Mouse (Mus musculus): ENCODE measurements around the gene Ncbp3. TPM values are rescaled to one million over a fixed set of nuclear protein-coding genes. Genes with fewer than 3 reads are reported as not detected.

Ncbp3 gene
- total RNA-seq, 2 experiments from 2014 or later = 2.3 to 2.4 TPM

- no peak for DNase-seq (ENCODE audit: low spot score)
These were observed 20.6 kb upstream of the Ncbp3 start for GRCm38 (mm10) chr11:73026961-73027360.

DNA sequence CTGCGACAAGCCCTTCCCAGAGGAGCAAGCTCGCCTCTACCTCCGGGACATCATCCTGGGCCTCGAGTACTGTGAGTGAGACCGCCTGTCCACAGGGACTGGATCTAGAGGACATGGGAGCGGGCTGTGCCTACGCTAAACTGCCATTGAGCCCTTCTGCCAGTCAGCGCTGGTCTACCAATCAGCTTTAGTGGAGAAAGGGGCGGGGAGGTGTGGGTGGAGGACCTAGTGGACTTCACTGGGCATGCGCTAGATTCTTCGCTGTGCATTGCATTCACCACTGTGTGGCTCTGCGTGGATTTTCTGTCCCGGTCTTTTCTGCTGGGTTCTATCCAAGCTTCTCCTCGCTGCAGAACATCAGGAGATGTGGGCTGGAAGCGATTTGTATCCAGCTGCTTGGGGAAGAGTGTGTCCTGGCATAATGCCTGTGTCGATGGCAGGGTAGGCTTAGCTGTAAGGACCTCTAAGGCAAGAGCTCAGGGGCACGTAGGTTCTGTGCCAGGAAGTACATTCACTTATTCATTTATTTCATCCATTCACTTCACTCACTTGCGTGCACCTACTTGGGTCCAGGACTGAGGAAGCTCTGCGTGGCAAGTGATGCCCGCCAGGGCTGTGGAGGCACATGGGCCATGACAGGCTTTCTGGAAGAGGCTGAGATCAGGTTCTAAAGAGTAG lies 16.6 kb upstream of the Ncbp3 start:
- DNase-seq (ENCODE audit: low spot score) = peak; percentile 88

DNA sequence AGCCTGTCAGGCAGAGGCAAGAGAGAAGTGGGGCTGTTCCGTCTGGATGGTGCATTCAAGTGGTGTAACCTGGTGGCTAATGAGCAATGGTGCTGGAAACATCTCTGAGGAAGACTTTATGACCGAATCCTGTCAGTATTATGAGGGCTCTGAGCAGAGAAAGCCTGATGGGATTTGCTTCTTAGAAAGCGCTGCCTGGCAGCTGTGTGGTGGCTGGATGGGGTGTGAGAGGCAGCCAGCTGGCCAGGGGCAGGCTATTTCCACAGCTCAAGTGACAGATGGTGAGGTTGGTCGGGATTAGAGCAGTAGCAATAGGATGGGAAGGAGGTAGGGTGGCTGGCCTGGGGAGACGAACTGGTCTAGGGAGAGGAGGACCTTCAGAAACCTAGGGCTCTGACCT lies 16.0 kb upstream of the Ncbp3 start:
- DNase-seq (ENCODE audit: low spot score) = no peak

GRCm38 (mm10) chr11:73036077-73036476 lies 11.5 kb upstream of the Ncbp3 start:
- peak; percentile 52 for DNase-seq (ENCODE audit: low spot score)

GRCm38 (mm10) chr11:73036889-73037288 lies 10.7 kb upstream of the Ncbp3 start:
- no peak for DNase-seq (ENCODE audit: low spot score)

GRCm38 (mm10) chr11:73037691-73038090 lies 9.9 kb upstream of the Ncbp3 start:
- no peak for DNase-seq (ENCODE audit: low spot score)

GRCm38 (mm10) chr11:73039102-73039799 lies 8.3 kb upstream of the Ncbp3 start:
- DNase-seq (ENCODE audit: low spot score) = peak; percentile 57

GRCm38 (mm10) chr11:73044229-73044755 lies 3.3 kb upstream of the Ncbp3 start:
- no peak for DNase-seq (ENCODE audit: low spot score)

DNA sequence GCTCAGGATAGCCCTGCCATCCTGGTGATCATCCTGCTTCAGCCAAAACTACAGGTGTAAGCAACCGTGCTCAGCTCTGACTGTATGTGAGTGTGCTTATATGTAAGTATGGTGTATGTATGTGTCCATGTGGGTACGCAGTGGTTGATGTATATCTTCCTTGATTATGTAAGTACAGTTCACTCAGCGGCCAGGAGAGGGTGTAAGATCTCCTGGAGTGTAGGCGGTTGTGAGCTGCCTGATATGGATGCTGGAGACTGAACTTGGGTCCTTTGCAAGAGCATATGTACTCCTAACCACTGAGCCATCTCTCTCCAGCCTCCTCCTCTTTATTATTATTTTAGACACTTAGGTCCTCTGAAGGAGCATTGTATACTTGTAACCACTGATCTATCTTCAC lies 2.8 kb upstream of the Ncbp3 start:
- no peak for DNase-seq (ENCODE audit: low spot score)

DNA sequence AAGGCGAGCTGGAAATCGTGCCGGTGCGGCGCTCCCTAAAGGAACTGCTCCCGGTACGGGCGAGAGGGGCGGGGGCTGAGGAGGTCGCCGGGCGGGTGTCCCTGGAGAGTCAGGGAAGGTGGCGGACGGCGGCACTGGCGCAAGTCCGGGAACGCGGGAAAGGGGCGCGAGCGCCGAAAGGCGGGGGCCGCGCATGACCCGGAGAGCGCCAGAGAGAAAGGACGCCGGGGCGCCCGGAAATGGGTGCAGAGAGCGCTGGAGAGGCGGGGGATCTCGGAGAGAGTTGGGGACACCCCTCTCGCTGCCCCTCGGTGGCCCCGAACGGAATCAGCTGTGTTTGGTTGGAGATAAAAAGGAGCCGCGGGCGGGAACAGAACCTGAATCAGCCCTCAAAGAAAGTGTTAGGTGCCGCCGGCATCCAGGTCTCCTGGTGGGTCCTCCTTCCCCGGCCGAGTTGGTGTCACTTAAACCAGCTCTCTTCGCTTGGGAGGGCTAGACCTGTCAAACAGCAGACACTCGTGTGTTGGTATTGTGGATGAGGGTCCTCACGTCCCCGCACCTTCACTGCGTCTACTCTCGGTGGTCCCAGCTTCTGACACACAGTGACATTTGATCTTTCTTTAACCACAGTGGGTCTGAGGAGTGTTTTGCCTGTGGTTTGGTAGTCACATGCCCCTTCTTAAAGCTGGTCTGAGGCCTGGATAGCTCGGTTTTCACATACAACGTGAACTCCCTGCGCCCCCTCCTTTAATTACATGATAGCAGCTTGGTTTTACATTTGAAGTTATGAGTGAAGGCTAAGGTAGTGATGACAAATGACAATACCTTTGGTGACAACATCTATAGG lies 670 bp downstream of the Ncbp3 start:
- no peak for DNase-seq (ENCODE audit: low spot score)

DNA sequence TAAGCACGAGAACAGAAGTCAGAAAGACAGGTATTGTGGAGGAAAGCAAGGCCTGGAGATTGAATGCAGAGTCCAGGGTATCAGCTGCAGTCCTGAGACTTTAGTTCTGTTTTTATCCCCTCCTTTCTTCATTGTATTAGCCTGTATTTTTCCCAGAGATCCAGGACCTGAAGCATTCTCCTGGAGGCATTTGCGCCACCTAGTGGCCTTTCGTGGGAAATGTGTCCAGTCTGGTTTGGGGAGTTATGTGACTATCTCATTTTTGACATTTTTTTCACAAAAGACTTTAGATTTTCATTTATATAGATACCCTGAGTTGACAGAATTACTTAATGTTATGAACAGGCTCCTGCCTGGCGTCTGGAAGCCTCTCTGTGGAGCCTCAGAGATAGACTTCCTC lies 1.8 kb downstream of the Ncbp3 start:
- DNase-seq (ENCODE audit: low spot score) = peak; percentile 76

- no peak for DNase-seq (ENCODE audit: low spot score)
These were observed 5.2 kb downstream of the Ncbp3 start for GRCm38 (mm10) chr11:73052795-73053194.

DNA sequence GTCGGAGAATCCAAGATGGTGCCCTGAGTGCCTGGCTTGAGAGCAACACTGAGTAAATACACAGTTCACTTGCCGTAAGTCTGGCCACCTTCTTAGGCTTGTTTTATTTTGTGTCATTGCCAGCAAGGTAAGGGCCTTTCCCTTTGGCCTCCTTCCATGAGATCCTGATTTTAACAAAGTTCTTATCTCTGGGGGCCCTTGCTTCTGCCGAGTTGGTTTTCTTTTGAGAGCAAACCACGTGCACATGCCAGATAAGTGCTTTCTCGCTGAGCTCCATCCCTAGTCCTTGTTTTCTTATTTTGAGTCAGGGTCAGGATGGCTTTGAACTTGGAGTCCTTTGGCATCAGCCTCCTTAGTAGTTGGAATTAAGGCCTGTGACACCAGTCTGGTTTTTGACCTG lies 10.1 kb downstream of the Ncbp3 start:
- no peak for DNase-seq (ENCODE audit: low spot score)

GRCm38 (mm10) chr11:73059630-73060029 lies 12.0 kb downstream of the Ncbp3 start:
- DNase-seq (ENCODE audit: low spot score) = no peak

- no peak for DNase-seq (ENCODE audit: low spot score)
These were observed 13.8 kb downstream of the Ncbp3 start for GRCm38 (mm10) chr11:73061413-73061812.

- no peak for DNase-seq (ENCODE audit: low spot score)
These were observed 24.3 kb downstream of the Ncbp3 start for GRCm38 (mm10) chr11:73071839-73072238.

DNA sequence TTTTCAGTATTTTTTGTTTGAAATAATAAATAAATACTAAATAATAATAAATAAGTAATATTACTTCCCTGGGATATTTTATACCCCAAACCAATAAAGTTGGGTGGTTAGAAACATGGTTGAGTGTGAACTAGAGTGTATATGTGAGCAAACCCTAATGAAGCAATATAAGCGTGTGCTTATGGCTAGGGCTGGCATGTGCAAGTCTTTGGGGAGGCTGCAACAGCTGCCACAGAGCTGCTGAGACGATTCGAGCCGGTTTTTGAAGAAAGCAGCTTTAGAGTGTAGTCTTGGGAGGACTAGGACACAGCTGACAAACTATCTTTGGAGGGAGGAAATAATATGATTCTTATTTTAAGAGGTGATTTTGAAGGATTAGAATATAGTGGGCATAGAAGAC lies 28.7 kb downstream of the Ncbp3 start:
- DNase-seq (ENCODE audit: low spot score) = no peak

DNA sequence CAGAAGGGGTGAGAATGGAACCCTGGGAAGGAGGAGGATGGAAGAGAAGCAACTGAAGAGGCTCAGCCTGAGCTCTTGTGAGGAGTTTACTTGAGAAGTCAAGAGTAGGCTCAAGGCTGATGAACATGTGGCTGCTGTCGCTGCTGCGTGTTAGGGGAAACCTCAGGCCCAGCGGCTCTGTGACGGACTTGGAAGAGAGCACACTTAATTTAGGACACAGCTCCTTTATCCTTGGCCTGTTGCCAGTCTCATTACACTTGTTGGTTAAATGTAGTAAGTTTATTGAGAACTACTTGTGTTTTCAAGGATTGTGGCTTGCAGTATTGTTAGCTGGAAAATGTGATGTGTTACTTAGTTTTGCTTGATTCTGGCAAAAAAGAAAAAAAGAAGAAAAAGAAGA lies 29.1 kb downstream of the Ncbp3 start:
- DNase-seq (ENCODE audit: low spot score) = no peak

- no peak for DNase-seq (ENCODE audit: low spot score)
These were observed 29.7 kb downstream of the Ncbp3 start for GRCm38 (mm10) chr11:73077211-73077720.

DNA sequence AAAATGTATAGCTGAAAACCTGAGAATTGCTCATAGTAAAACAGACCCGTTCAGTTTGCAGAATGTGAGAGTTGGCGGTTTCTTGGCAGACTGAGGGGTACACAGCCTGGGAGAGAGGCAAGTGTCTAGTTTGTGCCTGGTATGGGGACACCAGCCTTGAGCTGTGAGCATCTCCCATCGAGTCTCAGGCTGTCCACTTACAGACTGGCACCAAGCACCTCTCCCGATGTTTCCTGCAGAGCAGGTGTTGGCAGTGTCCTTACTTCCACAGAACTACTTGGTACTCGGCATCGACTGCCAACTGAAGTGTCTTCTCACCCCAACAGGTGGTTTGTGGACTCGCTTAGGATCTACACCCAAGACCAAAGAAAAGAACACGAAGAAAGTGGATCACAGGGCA lies 31.0 kb downstream of the Ncbp3 start:
- DNase-seq (ENCODE audit: low spot score) = no peak

DNA sequence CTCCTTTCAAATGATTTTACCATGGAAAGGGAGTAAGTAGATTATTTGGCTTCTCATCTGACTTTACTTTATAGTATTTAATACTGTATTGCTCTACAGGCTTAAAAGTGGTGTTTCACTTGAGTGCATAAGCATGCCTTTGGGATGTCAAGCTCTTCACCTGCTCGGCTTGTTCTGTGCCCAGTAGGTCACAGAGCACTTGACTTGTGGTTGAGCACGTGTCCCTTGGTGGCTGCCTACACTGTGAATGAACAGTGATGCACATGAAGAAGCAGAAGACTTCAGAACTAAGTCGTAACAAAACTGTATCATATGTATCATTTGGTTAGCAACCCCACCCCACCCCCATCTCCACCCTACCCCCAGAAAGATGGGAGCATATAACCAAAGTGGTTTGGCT lies 32.7 kb downstream of the Ncbp3 start:
- no peak for DNase-seq (ENCODE audit: low spot score)

- DNase-seq (ENCODE audit: low spot score) = no peak
These were observed 36.7 kb downstream of the Ncbp3 start for GRCm38 (mm10) chr11:73084303-73084702.
